Mouse (Mus musculus) induced T-regulatory cell, adult 2 months (primary cell): ENCODE data around the gene Plin3.

Experiments
- DNase-seq: peaks from one replicate; pipeline ENCODE4 v3.0.0-alpha.2; 2012; ENCODE audit warnings: low read depth

The Plin3 gene

DNA sequence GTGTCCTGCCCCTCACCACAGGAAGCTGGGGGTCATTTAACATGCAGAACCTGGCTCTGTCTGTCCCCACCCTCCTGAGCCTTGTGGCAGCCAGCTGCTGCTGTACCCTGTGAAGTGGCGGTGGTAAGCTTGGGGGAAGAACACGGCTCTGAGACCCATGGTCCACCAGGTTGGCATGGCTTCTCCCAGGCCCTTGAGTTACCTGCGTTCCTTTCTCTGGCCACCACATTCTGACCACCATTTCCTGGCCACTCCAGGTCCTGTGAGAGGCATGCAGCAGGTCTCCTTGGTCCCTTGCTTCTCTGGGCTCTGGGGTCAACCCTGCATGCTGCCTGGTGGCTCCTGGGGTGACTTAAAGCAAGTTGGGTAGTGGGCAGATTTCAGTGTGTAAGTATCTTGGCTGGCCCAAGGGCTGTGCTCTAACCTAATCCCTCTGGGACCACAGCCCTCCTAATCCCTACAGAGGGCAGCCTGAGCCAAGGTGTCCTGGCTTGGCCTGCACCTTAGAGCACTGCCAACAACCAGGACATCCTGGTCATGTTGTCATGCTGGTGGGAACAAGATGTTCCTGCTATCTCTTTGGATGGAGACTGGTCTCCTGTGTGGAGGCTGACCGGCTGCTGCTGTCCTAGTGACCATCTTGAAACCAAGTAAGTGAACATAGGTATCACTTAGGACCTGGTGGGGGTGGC, at the start of gene Plin3:
TSS of gene Plin3 (minus strand) at position 343 of the 692 bp plus-strand sequence.
- no peak for DNase-seq

DNA sequence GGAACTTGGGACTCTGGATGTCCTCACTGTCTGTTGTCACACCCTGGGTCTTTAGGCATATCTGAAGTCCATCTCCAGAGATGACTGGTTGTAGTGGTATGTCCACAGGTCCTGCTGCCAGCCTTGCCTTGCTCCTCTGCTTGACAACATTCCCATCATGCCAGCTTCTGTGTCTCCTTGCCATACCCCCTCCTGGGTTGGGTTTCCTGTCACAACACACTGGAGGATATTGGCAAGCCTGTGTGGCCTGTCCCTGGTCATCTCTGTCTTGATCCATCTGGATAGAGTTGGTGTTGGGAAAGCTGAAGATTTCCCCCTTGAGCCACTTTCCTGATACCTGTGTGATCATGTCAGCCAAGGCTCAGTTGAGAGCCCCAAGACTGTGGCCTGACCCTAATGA, 48.0 kb upstream of the Plin3 start:
- no peak for DNase-seq

DNA sequence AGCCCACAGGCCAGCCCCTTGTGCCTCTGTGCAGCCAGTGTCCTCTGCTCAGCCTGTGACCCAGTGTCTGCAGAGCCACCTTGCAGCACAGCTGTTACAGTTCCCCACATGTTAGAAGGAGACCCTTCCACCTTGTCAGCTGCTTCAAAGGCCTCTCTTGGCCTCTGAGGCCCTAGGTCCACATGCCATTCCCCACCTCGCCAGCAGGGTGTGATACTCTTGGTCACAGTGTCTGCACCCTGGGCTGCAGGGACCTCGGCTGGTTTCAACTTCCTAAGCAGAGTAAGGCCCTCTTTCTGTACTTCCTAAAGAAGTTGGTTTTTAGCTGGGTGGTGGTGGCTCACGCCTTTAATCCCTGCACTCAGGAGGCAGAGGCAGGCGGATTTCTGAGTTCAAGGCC, 46.2 kb upstream of the Plin3 start:
- DNase-seq = peak; percentile 63

DNA sequence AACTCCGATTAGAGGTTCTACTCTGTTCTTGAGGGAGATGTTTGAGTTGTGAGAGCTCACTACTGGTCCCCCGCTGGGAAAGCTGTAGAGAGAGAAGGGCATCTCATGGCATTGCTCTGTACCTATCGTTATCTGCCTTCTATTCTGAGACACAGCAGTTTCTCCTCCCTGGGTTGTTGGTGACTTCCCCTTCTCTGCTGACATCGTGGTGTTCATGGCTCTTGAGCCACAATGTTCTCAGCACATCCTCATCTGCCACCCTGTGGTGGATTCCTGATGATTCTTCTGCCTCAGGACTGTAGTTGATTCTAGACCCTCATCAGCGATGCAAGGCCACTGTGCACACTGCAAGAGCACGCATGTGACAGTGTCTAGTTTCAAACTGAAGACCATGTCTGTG, 45.1 kb upstream of the Plin3 start:
- DNase-seq = no peak

DNA sequence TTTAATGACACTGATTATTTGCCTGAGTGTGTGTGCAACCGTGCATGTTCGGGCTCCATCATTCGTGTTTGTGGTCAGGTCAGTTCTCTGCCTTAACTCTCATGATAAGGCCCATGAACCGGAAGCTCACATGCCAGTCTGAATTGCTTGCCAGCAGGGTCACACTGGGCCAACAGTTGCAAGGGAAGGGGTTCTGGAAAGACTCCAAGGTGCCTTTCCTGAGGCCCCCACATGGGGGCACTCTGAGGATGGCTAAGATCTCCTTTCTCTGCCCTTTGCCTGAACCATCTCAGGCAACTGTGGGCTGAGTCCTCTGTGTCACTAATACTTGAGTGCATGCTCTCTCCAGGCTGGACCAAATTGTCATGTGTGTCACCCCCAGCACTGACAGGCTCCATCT, 44.5 kb upstream of the Plin3 start:
- peak; percentile 66 for DNase-seq

DNA sequence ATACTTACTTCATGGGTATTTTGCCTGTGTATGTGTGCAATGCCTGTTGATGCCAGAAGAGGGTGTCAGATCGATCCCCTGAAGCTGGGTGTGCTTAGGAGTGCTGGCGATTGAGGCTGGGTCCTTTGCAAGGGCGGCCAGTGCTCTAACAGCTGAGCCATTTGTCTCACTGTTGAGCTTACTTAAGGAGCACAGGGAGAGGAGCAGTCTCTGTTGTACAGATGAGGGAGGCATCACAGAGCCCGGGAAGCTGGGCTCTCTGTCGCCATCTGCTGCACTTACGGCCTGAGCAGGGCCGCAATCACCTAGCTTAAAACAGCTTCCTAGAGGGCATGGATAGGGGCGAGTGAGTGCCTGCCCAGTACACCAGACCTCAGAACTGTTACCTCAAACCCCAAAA, 40.3 kb upstream of the Plin3 start:
- DNase-seq = peak; percentile 34

DNA sequence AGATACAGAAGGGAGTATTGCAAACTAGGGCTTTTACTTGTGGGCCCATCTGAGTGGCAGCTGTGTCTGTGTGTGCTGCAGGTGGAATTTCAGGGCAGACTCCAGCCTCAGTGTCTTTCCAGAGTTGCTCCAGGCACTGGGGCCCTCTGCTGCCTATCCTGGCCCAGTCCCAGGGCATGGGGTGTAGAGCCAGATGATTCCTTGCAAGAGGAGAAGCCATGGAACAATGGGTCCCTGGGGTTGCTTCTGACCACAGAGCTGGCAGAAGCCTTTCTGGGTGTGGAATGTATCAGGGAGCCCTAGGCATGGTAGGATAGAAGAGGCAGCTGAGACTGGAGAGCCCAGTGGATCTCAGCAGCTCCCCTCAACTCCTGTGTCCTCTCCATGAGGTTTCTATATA, 38.6 kb upstream of the Plin3 start:
- no peak for DNase-seq

DNA sequence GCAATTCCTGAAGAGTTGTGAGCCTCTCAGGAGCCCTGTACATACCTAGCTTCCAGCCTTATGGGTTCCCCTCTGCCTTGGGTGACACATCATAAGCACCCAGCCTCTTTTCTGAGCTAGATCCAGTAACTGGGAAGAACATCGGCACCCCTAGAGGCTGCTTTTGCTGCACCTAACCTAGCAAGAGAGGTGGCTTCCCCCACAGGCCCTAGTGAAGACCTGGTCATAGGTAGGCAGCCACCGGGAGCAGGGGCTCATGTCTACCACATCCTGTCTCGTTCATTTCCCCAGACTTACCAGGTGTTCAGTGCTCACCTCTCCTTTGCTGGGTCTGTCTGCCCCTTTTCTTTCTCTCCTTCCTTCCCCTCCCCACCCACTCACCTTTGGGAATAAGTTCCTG, 37.7 kb upstream of the Plin3 start:
- peak; percentile 49 for DNase-seq

DNA sequence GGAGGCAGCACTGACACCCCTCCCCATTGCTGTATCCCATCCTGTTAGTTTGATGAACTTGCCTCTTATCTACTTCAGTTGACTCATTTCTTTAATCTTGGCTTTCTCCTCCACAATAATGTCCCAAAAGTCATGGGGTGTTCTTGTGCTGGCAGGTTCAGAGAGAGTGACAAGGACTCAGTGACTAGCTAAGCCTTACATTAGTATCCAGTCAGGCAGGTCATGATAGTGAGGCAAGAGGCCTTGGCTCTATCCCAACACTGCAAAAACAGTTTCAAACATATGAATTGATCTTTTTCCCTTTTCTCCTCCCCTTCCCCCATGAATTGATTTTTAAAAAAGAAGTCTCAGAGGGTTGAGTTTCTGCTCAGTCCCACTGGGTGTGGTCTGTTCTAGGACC, 36.6 kb upstream of the Plin3 start:
- no peak for DNase-seq

DNA sequence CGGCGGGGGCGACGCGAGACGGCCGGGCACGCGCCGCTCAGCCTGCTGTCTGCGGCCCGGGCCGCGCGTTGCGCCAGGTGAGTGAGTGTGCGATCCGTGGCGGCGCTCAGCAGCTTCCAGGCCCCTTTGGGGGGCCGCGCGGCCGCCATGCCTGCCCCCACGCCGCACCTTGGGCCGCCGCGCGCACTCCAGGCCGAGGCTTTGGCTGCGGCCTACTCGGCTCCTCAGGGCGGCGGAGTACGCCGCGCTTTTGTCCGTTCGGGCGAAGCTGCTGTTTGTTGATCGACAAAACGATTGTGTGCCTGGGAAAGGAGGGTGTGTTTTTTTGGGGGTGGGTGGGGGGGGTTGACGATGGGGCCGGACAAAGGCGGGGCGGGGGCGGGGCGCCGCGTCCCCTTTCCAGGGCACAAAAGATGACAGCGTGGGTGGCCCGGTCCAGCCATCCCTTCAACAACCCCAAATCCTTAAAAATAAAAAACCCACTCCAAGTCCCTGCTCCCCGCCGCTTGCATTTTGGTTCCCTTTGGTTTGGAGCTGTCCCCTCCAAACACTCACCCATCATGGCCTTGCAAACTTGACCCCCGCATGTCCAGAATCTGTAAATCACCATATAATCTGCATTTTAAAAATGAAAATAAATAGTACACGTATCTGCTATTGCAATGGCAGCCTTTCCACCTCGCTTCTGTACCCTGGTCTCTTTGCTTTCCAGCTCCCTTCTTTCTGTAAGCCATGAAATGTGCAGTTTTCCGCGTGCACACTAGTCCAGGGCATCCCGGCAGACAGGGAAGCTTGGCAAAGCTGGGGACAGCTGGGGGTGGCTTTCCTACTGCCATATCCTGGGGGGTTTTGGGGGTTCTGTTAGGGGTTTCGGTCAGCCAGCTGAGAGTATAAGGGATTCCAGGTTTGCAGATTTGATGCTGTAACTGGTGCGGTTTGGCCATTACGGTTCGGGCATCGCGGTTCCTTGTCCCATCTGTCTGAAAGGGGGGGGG, 33.8 kb upstream of the Plin3 start:
- DNase-seq = no peak

DNA sequence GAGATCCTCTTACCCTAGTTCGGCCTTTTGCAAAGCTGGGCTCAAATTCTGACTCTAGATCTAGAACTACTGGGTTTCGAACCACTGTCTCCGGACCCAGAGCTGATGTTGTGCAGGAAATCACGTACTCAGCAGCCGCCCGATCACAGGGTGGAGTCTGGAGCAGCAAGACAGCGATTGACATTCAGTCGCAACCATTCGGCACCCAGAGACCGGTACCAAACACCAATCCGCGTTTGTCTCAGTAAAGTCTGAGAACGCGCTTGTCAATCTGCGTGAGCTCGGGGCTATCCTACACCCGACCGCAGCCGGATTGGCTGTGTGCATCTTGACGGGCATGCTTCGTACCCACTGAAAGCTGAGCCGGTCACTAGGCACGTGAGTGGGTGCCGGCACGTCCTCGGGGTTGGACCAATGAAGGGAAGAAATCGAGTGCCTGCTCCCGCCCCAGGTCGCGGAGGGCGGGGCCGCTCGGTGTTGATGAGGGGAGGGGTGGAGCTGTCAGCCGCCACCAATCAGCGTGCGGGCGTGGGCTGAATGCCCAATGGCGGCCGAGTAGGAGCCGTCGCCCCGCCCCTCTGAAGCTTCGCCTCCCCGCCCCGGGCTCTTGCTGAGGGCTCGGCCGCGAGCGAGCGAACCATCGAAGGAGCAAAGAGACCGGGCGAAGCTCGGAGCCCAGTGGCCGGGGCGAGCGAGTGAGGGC, 32.9 kb upstream of the Plin3 start, which contains the start of gene Kdm4b:
TSS of gene Kdm4b (plus strand) at position 613 of the 703 bp plus-strand sequence.
- peak; percentile 99 for DNase-seq

DNA sequence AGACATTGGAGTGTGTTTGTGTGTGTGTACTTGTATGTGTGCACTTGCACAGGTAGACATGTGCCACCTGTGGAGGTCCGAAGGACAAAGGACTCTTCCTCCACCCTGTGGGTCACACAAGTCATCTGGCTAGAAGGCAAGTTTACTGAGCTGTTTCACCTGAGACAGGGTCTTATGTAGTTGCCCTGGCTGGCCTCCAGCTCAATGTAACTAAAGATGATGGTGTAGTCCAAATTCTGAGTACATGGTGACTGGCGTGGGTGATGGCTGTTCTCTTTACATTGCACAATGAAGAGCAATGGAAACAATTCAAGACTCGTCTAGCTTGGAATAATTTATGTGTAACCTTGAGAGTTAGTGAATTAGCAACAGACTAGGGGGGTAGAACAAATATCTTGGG, 31.7 kb upstream of the Plin3 start:
- DNase-seq = no peak

DNA sequence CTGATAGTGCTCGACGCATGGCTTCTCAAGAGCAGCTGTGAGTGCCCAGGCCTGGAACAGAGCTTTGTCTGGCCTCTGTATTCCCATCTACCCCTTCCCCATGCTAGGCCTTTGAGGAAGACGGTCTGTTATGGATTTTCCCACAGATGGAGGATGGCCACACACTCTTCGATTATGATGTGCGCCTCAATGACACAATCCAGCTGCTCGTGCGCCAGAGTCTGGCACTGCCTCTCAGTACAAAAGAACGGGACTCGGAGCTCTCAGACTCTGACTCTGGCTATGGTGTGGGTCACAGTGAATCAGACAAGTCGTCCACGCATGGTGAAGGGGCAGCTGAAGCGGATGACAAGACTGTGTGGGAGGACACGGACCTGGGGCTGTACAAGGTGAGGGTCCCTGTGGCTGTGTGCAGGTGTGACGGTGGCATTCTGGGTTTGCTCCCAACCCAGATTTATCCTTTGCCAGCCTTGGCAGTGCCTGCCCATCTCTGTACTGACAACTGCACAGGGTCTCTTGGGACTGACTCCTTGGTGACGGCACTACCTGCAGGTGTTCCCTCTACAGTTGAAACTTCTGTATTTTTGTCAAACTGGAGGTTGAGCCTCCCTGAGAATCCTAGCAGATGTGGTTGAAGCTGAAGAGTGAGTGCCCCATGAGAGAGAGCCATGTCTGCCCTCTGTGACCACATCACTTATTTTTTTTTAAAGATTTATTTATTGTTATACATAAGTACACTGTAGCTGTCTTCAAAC, 16.7 kb upstream of the Plin3 start:
- DNase-seq = no peak

DNA sequence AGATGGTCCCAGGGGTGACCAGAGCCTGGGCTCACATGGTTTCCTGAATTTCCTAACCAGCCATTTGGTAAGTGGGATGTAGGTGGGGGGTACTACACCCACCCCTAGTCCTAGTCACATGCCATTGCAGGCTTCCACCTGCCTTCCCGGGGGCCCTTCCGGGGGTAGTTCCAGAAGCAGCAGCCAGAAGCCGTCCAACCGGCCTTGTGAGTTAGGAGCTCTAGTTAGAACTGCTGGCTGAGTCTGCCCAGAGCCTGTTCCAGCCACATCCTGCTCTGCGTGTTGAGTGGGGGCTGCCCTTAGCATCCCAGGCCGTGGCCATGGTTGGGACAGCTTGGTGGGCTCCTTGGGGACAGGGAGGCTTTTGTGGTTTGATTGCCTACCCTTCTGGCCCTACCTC, 15.4 kb upstream of the Plin3 start:
- DNase-seq = no peak

DNA sequence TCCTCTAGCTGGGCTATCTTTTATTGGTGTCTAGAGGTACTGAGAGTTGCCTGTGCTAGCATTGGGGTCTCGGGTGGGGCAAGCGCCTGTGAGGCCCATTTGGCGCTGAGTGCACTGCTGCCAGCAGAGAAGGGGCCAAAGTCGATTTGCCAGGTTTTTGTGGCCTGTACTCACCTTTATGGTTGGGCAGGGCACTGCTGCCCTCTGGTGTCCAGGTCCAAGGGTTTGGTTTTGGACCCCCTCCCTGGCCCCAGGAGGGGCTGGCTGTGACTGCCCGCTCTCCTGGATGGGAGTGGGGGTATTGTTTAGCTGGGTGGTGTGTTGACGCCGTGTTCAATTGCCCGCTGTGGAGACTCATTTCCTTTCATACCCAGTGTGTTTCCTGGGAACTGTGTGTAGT, 13.2 kb upstream of the Plin3 start:
- DNase-seq = peak; percentile 33

DNA sequence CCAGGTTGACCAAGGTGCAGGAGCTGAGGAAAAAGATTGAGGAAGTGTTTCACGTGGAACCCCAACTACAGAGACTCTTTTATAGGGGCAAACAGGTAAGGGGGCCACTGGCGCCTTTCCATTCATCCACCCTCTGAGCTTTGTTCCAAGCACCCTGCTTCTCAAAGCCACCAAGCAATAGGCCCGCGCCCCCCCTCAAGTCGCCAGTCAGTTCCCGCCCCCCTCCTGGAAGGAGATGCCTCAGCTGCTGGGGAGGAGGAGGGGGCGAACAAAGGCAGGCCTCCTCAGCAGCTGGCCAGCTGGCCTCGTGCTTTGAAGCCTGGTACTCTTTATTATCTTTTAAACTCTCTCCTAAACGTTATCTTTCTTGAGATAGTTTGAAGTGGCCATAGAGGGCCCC, 12.5 kb upstream of the Plin3 start:
- peak; percentile 20 for DNase-seq

DNA sequence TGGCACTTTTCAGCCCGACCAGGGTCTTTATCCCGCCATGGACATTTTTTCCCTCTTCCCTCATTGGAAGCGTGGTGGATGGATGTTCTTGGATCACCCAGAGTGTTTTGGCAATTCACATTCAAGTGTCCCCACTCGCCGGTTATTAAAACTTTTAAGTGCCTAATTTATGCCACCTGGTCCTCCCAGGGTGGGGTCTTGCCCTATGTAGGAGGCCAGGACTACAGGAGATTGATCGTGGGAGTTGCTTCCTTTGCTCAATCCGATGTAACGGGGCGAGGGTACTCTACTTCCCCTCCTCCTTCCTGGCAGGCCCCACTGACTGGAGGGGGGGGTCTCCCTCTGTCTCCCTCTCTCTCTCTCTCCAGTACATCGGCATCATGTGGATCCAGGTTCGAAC, 12.0 kb upstream of the Plin3 start:
- DNase-seq = no peak

DNA sequence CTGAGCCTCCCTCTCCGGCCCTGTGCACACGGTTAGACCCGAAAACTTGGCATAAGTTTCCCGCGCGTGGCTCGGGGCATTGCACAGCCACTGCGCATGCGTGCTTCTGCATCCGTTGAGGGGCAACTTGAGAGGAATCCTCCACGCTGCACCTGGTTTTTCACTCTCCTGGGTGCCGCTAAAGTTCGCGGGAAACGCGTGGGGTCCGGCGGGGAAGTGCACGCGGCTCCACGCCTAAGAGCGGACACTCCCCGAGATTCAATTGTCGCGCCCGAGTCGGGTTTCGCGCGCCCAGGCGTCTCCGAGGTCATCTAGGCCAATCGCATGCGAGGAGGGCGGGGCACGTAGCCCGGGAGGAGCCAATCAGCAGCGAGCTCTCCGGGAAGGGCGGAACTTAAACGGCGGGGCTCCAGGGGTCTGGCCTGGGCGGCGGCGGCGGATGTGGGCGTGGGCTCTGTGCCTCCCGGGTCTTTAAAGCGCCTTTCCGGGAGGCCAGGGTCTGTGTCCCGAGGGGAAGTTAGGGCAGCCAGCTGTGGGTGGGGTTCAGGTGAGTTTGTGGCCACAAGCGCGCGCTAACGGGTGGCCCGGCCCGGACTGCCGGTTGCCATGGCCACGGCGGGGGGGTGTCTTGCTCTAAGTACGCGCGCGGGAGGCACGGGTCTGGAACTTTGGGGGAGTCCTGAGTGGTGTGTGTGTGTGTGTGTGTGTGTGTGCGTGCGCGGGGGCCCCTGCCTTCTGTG, 11.3 kb upstream of the Plin3 start:
- DNase-seq = peak; percentile 99

DNA sequence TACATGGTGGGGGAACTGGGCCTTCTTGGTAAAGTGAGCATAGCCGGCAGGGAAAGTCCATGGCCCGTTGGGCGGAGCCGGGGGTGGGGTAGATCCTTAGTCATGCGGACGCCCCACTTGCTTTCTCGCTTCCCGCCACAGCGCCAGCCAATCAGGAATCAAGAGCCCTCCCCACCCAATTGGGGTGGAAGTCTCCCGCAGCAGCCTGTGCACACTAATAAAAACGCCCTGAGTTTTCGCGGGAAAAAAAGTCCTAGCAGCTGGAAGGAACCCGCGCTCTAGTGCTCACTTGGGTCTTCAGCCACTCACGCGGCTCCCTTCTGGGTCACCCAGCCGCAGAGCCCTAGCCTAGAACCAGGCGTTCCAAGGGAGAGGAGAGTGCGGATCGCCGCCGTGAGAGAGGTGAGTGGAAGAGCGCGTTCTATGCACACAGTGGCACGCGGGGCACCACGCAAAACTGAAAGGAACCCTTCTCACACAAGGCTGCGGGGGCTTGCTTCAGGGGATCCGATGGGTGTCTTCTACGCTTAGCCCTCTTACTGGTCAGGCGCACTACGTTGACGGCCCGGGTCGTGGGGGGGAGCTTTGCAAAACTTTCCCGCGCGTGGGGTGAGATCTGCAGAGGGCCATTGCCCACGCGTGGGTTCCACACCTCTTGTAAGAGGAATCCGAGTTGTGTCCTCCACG, 10.6 kb upstream of the Plin3 start, which contains the start of gene Uhrf1:
TSS of gene Uhrf1 (plus strand) at position 162 of the 687 bp plus-strand sequence.
- peak; percentile 90 for DNase-seq

DNA sequence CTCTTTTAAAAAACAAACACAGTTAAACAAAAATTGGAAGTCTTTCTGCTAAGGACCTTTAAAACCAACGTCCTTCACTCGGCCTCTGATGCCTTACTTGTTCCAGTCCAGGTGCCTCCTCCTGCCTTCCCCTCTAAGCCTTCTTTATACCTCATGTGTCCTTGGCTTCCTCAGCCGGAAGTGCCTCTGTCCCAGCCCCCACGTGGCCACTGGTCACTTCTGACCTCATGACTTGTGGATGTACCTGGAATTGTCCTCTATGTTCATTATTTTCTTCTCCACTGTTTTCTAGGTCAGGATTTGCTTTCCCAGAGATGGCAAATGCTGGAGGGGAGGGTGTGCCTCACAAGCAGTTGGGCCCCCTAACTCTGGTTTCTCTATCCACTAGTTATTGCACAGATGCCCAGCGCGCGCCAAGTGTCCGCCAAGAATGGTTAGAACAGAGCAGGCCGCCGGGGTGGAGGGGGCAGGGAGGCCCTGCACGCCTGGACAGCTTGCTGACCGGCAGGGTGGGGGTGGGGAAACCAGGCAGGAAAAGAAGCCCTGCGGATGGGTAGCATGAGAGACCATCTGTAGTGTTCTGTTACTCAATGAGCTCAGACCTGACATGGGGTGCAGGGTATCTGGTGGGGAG, 9.8 kb upstream of the Plin3 start:
- DNase-seq = no peak
